Mouse (Mus musculus) heart, postnatal 0 days (tissue): ENCODE data around the gene Psenen. TPM values are rescaled to one million over a fixed set of nuclear protein-coding genes. Genes with fewer than 3 reads are reported as not detected.
A peak's percentile ranks its signal among the peaks of the same experiment; 100 is the strongest.

Experiments
- ATAC-seq: fragments of 200-750 bp; cut with Nextera tagmentation; 2 replicates; pipeline ENCODE4 v1.8.0; 2017; ENCODE audit warnings: low read depth, moderate number of reproducible peaks, moderate library complexity; ENCODE audit not compliant: insufficient read depth
- DNase-seq: peaks from one replicate; pipeline ENCODE4 v3.0.0-alpha.2; 2016; ENCODE audit warnings: low spot score
- H3K27ac ChIP-seq: fragments of 300-500 bp; sonication (generic); 2 replicates; pipeline ENCODE4 v1.5.1; 2014; ENCODE audit warnings: low read depth, mild to moderate bottlenecking
- H3K27me3 ChIP-seq: fragments of 300-500 bp; sonication (generic); 2 replicates; pipeline ENCODE4 v1.6.1; 2014; ENCODE audit warnings: low read length, mixed read lengths; ENCODE audit not compliant: control insufficient read depth, insufficient read depth
- H3K36me3 ChIP-seq: fragments of 300-500 bp; sonication (generic); replicated peaks from 2 replicates; pipeline ENCODE4 v1.6.1; 2014; ENCODE audit warnings: low read length, mixed read lengths; ENCODE audit not compliant: control insufficient read depth, insufficient read depth
- H3K4me1 ChIP-seq: fragments of 300-500 bp; sonication (generic); 2 replicates; pipeline ENCODE4 v1.6.1; 2014; ENCODE audit warnings: antibody characterized with exemption; ENCODE audit not compliant: control insufficient read depth, insufficient read depth
- H3K4me2 ChIP-seq: fragments of 300-500 bp; sonication (generic); 2 replicates; pipeline ENCODE4 v1.6.1; 2014; ENCODE audit warnings: low read depth, mild to moderate bottlenecking, low read length, moderate library complexity
- H3K4me3 ChIP-seq: fragments of 300-500 bp; sonication (generic); 2 replicates; pipeline ENCODE4 v1.5.1; 2014; ENCODE audit warnings: low read depth, low read length
- H3K9ac ChIP-seq: fragments of 300-500 bp; sonication (generic); replicated peaks from 2 replicates; pipeline ENCODE4 v1.6.1; 2014; ENCODE audit warnings: low read depth, low read length, mixed read lengths
- H3K9me3 ChIP-seq: fragments of 300-500 bp; sonication (generic); replicated peaks from 2 replicates; pipeline ENCODE4 v1.6.1; 2016; ENCODE audit warnings: low read length; ENCODE audit not compliant: control insufficient read depth
- CTCF ChIP-seq: IDR thresholded peaks from 2 replicates; pipeline ENCODE4 v1.5.1; 2016; ENCODE audit warnings: antibody characterized with exemption, control low read depth, low read depth
- EP300 ChIP-seq: IDR thresholded peaks from 2 replicates; pipeline ENCODE4 v1.6.1; 2016; ENCODE audit warnings: antibody characterized with exemption, low read depth
- WGBS: fragments of 180-500 bp; shearing (Covaris S2); extraction: QIAGEN DNeasy Blood & Tissue Kit; methylation state at CpG from one replicate; pipeline ENCODE4 v1.1.7; 2014; 5-methylcytosine and 5-hydroxymethylcytosine counted together
- polyA plus RNA-seq: library from polyadenylated mRNA; unstranded; fragments of >200 nt; fragmentation: Nextera tagmentation; extraction: Ambion mirVana; gene quantifications from 2 replicates; pipeline ENCODE4 v1.2.1, GENCODE M21; 2015
- total RNA-seq: library from RNA; depleted of rRNA; stranded (reverse); fragments of >200 nt; gene quantifications from 2 replicates; pipeline ENCODE4 v1.2.3, GENCODE M21; 2014; ENCODE audit warnings: low replicate concordance

Psenen gene
- total and polyA plus RNA-seq, 2 experiments from 2014 or later, result 130 TPM

GRCm38 (mm10) chr7:30557901-30558514, 5.4 kb downstream of the Psenen start:
- WGBS, result 79% methylated on average over 13 of the region's 13 CpGs
- no peaks in the 10 kb centered on the region for H3K9me3 ChIP-seq
- H3K4me3 ChIP-seq, result no peak overlapping the region
- peak; percentile 18 for DNase-seq
- H3K27me3 ChIP-seq, result no peaks in the 10 kb centered on the region
- peaks cover 33% of the 10 kb centered on the region for H3K36me3 ChIP-seq
- peak overlapping the region; percentile 44 for H3K27ac ChIP-seq
- no peak for ATAC-seq
- H3K9ac ChIP-seq, result peak overlapping the region; percentile 72
- TF ChIP-seq EP300, result no peak
- no peak for TF ChIP-seq CTCF
- peak overlapping the region; percentile 89; the same call in 1 of the 2 replicates for H3K4me2 ChIP-seq
- peaks cover 16% of the 10 kb centered on the region for H3K4me1 ChIP-seq

- ATAC-seq, result no peak
Observed at GRCm38 (mm10) chr7:30556894-30557536, 6.4 kb downstream of the Psenen start.

GRCm38 (mm10) chr7:30553810-30554584, 9.4 kb downstream of the Psenen start:
- WGBS, result 79% methylated on average over 22 of the region's 22 CpGs
- DNase-seq (no peak), ATAC-seq (no peak)

More at GRCm38 (mm10) chr7:30556894-30557536, 6.4 kb downstream of the Psenen start:
- Histone ChIP-seq H3K9ac (no peak overlapping the region), H3K36me3 (peaks cover 33% of the 10 kb centered on the region), H3K27ac (no peak overlapping the region), H3K4me3 (no peak overlapping the region), H3K4me2 (no peak overlapping the region), H3K9me3 (no peaks in the 10 kb centered on the region), H3K4me1 (peaks cover 16% of the 10 kb centered on the region), H3K27me3 (no peaks in the 10 kb centered on the region)
- DNase-seq, result no peak
- no peak for TF ChIP-seq CTCF
- no peak for TF ChIP-seq EP300
- 93% methylated on average over 18 of the region's 18 CpGs for WGBS

GRCm38 (mm10) chr7:30553021-30553589, 10.3 kb downstream of the Psenen start:
- Histone ChIP-seq H3K36me3 (peaks cover 34% of the 10 kb centered on the region), H3K9me3 (no peaks in the 10 kb centered on the region), H3K9ac (peak overlapping the region; percentile 79), H3K27ac (peak overlapping the region; percentile 97), H3K27me3 (no peaks in the 10 kb centered on the region), H3K4me2 (peak overlapping the region; percentile 79), H3K4me1 (peaks cover 7% of the 10 kb centered on the region), H3K4me3 (peak overlapping the region; percentile 80)
- TF ChIP-seq CTCF (no peak), EP300 (no peak)
- WGBS, result 1% methylated on average over 23 of the region's 23 CpGs
- DNase-seq, result peak; percentile 76
- ATAC-seq, result peak; percentile 64

More at GRCm38 (mm10) chr7:30553810-30554584, 9.4 kb downstream of the Psenen start:
- Histone ChIP-seq H3K27ac (peak overlapping the region; percentile 97), H3K36me3 (peaks cover 29% of the 10 kb centered on the region), H3K9me3 (no peaks in the 10 kb centered on the region), H3K4me2 (peak overlapping the region; percentile 79), H3K4me3 (peak overlapping the region; percentile 80), H3K27me3 (no peaks in the 10 kb centered on the region), H3K9ac (peak overlapping the region; percentile 79), H3K4me1 (peaks cover 16% of the 10 kb centered on the region)
- no peak for TF ChIP-seq CTCF
- TF ChIP-seq EP300, result 0 out of 2 replicates have a peak, but pooled peaks have one; percentile 27
